Mouse (Mus musculus): ENCODE results near the gene Pgap3.
A peak's percentile ranks its signal among the peaks of the same experiment; 100 is the strongest.

Gene Pgap3

GRCm38 (mm10) chr11:98412273-98412796 lies 12.0 kb upstream of the Pgap3 start, which contains the start of gene Erbb2:
TSS of gene Erbb2 (plus strand) at chr11:98412470.
- DNase-seq (ENCODE audit: low spot score), result peak; percentile 83

GRCm38 (mm10) chr11:98409341-98409822 lies 9.1 kb upstream of the Pgap3 start:
- DNase-seq (ENCODE audit: low spot score), result peak; percentile 66

- no peak for DNase-seq (ENCODE audit: low spot score)
Measured at GRCm38 (mm10) chr11:98408872-98409271, 8.6 kb upstream of the Pgap3 start.

GRCm38 (mm10) chr11:98406621-98407020 lies 6.3 kb upstream of the Pgap3 start:
- DNase-seq (ENCODE audit: low spot score), result no peak

GRCm38 (mm10) chr11:98400816-98401215 lies 526 bp upstream of the Pgap3 start:
- no peak for DNase-seq (ENCODE audit: low spot score)

- no peak for DNase-seq (ENCODE audit: low spot score)
Measured at GRCm38 (mm10) chr11:98397946-98398345, 2.3 kb downstream of the Pgap3 start.

- peak; percentile 68 for DNase-seq (ENCODE audit: low spot score)
Measured at GRCm38 (mm10) chr11:98395041-98395440, 5.2 kb downstream of the Pgap3 start.

- peak; percentile 47 for DNase-seq (ENCODE audit: low spot score)
Measured at GRCm38 (mm10) chr11:98394301-98394700, 6.0 kb downstream of the Pgap3 start.

GRCm38 (mm10) chr11:98393317-98393716 lies 7.0 kb downstream of the Pgap3 start:
- peak; percentile 82 for DNase-seq (ENCODE audit: low spot score)

- no peak for DNase-seq (ENCODE audit: low spot score)
Measured at GRCm38 (mm10) chr11:98392645-98393044, 7.6 kb downstream of the Pgap3 start.

GRCm38 (mm10) chr11:98392034-98392433 lies 8.3 kb downstream of the Pgap3 start:
- no peak for DNase-seq (ENCODE audit: low spot score)

- peak; percentile 47 for DNase-seq (ENCODE audit: low spot score)
Measured at GRCm38 (mm10) chr11:98390141-98390540, 10.1 kb downstream of the Pgap3 start.

GRCm38 (mm10) chr11:98389221-98389780 lies 11.0 kb downstream of the Pgap3 start:
- peak; percentile 75 for DNase-seq (ENCODE audit: low spot score)

GRCm38 (mm10) chr11:98388282-98388681 lies 12.0 kb downstream of the Pgap3 start:
- DNase-seq (ENCODE audit: low spot score), result no peak

- no peak for DNase-seq (ENCODE audit: low spot score)
Measured at GRCm38 (mm10) chr11:98387056-98387577, 13.2 kb downstream of the Pgap3 start.

GRCm38 (mm10) chr11:98386596-98386995 lies 13.7 kb downstream of the Pgap3 start:
- DNase-seq (ENCODE audit: low spot score), result peak; percentile 48

GRCm38 (mm10) chr11:98385638-98386585 lies 14.4 kb downstream of the Pgap3 start, which contains the start of gene Pnmt:
TSS of gene Pnmt (plus strand) at chr11:98386450.
- DNase-seq (ENCODE audit: low spot score), result no peak

- peak; percentile 50 for DNase-seq (ENCODE audit: low spot score)
Measured at GRCm38 (mm10) chr11:98384721-98385637, 15.3 kb downstream of the Pgap3 start.

- no peak for DNase-seq (ENCODE audit: low spot score)
Measured at GRCm38 (mm10) chr11:98384216-98384615, 16.1 kb downstream of the Pgap3 start.

GRCm38 (mm10) chr11:98383261-98384030 lies 16.8 kb downstream of the Pgap3 start, which contains the start of gene Tcap:
TSS of gene Tcap (plus strand) at chr11:98383811.
- DNase-seq (ENCODE audit: low spot score), result no peak

Data from testis, postnatal 10 days (tissue).